ENCODE assay signal across 30 mouse cellular contexts in the genomic region with DNA sequence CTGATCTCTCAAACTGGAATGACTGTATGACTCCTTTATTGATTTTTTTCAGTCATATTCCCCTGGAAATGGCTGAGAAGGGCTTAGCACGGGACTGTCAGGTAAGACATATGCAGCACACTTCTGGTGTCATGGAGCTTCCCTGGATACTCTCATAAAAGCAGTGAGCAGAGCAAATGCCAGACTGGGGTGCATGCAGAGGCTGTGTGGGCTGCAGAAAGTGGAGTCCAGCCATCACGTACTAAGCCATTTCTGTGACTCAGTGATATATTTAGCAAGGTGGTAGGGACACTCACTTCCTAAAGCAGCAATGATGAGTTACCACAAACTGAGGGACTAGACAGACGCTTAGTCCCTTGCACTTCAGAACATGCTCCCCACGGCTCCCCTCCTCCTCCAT. TPM values are rescaled to one million over a fixed set of nuclear protein-coding genes. Genes with fewer than 3 reads are reported as not detected.
DNase-seq lines count a peak whose midpoint lies in the region; ATAC-seq lines count a peak whose summit lies in the region.
"Had no signal": no experiment of that assay in that cellular context is flagged by ENCODE, and none has a peak within 500 bp of the region (broad histone marks: within the 10 kb centered on the region; RNA-seq: fewer than 3 reads in every experiment).

No protein-coding gene starts in this region.

- H3K4me1 ChIP-seq in midbrain, embryonic 11.5 days (ENCODE audit: control insufficient read depth, insufficient read depth, low read length), result no peaks in the 10 kb centered on the region
- H3K4me1 ChIP-seq in midbrain, embryonic 10.5 days, result no peaks in the 10 kb centered on the region
- H3K4me1 ChIP-seq: embryonic facial prominence, embryonic 10.5 days; embryonic facial prominence, embryonic 13.5 days; forebrain, embryonic 12.5 days; forebrain, embryonic 15.5 days; hindbrain, embryonic 10.5 days; hindbrain, embryonic 13.5 days had no signal

- H3K4me3 ChIP-seq in midbrain, embryonic 11.5 days (ENCODE audit: low read depth, low read length), result no peak overlapping the region
- H3K4me3 ChIP-seq in midbrain, embryonic 10.5 days, result no peak overlapping the region
- H3K4me3 ChIP-seq: embryonic facial prominence, embryonic 10.5 days; embryonic facial prominence, embryonic 13.5 days; erythroblast, embryonic 14.5 days; forebrain, embryonic 12.5 days; forebrain, embryonic 15.5 days; hindbrain, embryonic 10.5 days; hindbrain, embryonic 13.5 days had no signal

- H3K9ac ChIP-seq in midbrain, embryonic 11.5 days (ENCODE audit: low read length), result no peak overlapping the region
- H3K9ac ChIP-seq: embryonic facial prominence, embryonic 13.5 days; forebrain, embryonic 12.5 days; forebrain, embryonic 15.5 days; hindbrain, embryonic 13.5 days had no signal

- H3K27ac ChIP-seq in midbrain, embryonic 11.5 days (ENCODE audit: low read depth, low read length), result no peak overlapping the region
- no peak overlapping the region for H3K27ac ChIP-seq in midbrain, embryonic 10.5 days (replicated peaks)
- H3K27ac ChIP-seq: embryonic facial prominence, embryonic 10.5 days; embryonic facial prominence, embryonic 13.5 days; forebrain, embryonic 12.5 days; forebrain, embryonic 15.5 days; hindbrain, embryonic 10.5 days; hindbrain, embryonic 13.5 days had no signal

- H3K9me3 ChIP-seq in midbrain, embryonic 11.5 days (ENCODE audit: control insufficient read depth, low read length), result no peaks in the 10 kb centered on the region
- H3K9me3 ChIP-seq in midbrain, embryonic 10.5 days (replicated peaks), result no peaks in the 10 kb centered on the region
- H3K9me3 ChIP-seq: embryonic facial prominence, embryonic 10.5 days; embryonic facial prominence, embryonic 13.5 days; forebrain, embryonic 12.5 days; forebrain, embryonic 15.5 days; hindbrain, embryonic 10.5 days; hindbrain, embryonic 13.5 days had no signal

- intact Hi-C loops in heart, postnatal 36 days (cut with DNase I), result no loop called here

- H3K36me3 ChIP-seq in midbrain, embryonic 11.5 days (ENCODE audit: control insufficient read depth, insufficient read depth, low read length), result no peaks in the 10 kb centered on the region
- H3K36me3 ChIP-seq in midbrain, embryonic 10.5 days, result no peaks in the 10 kb centered on the region
- H3K36me3 ChIP-seq: embryonic facial prominence, embryonic 10.5 days; embryonic facial prominence, embryonic 13.5 days; forebrain, embryonic 12.5 days; forebrain, embryonic 15.5 days; hindbrain, embryonic 10.5 days; hindbrain, embryonic 13.5 days had no signal

- WGBS in midbrain, embryonic 11.5 days, result 87% methylated on average over 4 of the region's 4 CpGs
- 89% methylated on average over 4 of the region's 4 CpGs for WGBS in midbrain, embryonic 10.5 days

- H3K4me2 ChIP-seq in midbrain, embryonic 11.5 days, result no peak overlapping the region
- H3K4me2 ChIP-seq: embryonic facial prominence, embryonic 13.5 days; forebrain, embryonic 12.5 days; forebrain, embryonic 15.5 days; heart, embryonic 11.5 days; hindbrain, embryonic 13.5 days had no signal

- no peaks in the 10 kb centered on the region for H3K27me3 ChIP-seq in midbrain, embryonic 11.5 days (ENCODE audit: control insufficient read depth, insufficient read depth, low read length)
- no peaks in the 10 kb centered on the region for H3K27me3 ChIP-seq in midbrain, embryonic 10.5 days (ENCODE audit: low read depth, poor library complexity, severe bottlenecking)
- H3K27me3 ChIP-seq: forebrain, embryonic 12.5 days; forebrain, embryonic 15.5 days; hindbrain, embryonic 13.5 days had no signal

- peak; percentile 40 for DNase-seq in heart, adult 11 months
- DNase-seq in heart, postnatal 36 days, result no peak
- DNase-seq in midbrain, embryonic 11.5 days (ENCODE audit: low spot score, missing footprints), result peak; percentile 12
- no peak for DNase-seq in midbrain, embryonic 10.5 days (ENCODE audit: low spot score)
- peak; percentile 39 to 69 for DNase-seq in right cerebral cortex, postnatal 36 days (ENCODE audit: low spot score in 2 of 2)
- no peak for DNase-seq in right cerebral cortex, postnatal 14 days
- DNase-seq: adrenal gland, adult 2 months; adrenal gland, postnatal 14 days; cerebellum, adult 11-12 months; cerebellum, adult 8-10 months; cerebellum, postnatal 10 days; cerebellum, postnatal 36 days; embryo, embryonic 11 days; gastrocnemius, postnatal 10 days; gastrocnemius, postnatal 36 days had no signal

- ATAC-seq in midbrain, embryonic 11.5 days (ENCODE audit: low FRiP score), result no peak
- ATAC-seq: CD4-positive, CD25-positive, alpha-beta regulatory T cell, adult 4 months; forebrain, embryonic 15.5 days; hindbrain, embryonic 16.5 days had no signal

RNA-seq across cellular contexts. Expression of a gene that starts 9.4 kb away (rescaled TPM):
- not detected for total RNA-seq in heart, postnatal 36 days (2021)
- 0.26 and 0.37 TPM in 2 replicates for polyA plus RNA-seq in midbrain, embryonic 11.5 days (2014; fragmentation: Nextera tagmentation; extraction: Ambion mirVana)
- 0.05 and 0.39 TPM in 2 replicates for polyA plus RNA-seq in midbrain, embryonic 10.5 days (2016; fragmentation: Nextera tagmentation; extraction: Ambion mirVana)
- total RNA-seq: gastrocnemius, postnatal 36 days; granulocyte monocyte progenitor cell, adult 5-6 weeks; heart, postnatal 25 days; MEL had no signal
- polyA plus RNA-seq: C2C12; CD4-positive, CD25-positive, alpha-beta regulatory T cell, adult 4 months; erythroblast, embryonic 14.5 days; heart, postnatal 0 days had no signal

RNA-seq across cellular contexts. Expression of a gene that starts 49.2 kb away (rescaled TPM):
- total RNA-seq in heart, postnatal 36 days (2021), result 10 to 100 TPM; 17.1 to 25.1 TPM
- polyA plus RNA-seq in midbrain, embryonic 11.5 days (2014; fragmentation: Nextera tagmentation; extraction: Ambion mirVana), result 42.3 and 50.4 TPM in 2 replicates
- polyA plus RNA-seq in midbrain, embryonic 10.5 days (2016; fragmentation: Nextera tagmentation; extraction: Ambion mirVana), result 25.3 and 30.4 TPM in 2 replicates

RNA-seq across cellular contexts. Expression of a gene that starts 49.3 kb away (rescaled TPM):
- 1 to 10 TPM; 7.7 to 8.5 TPM for total RNA-seq in heart, postnatal 36 days (2021)
- polyA plus RNA-seq in midbrain, embryonic 11.5 days (2014; fragmentation: Nextera tagmentation; extraction: Ambion mirVana), result 53.3 and 55.4 TPM in 2 replicates
- 51.9 and 54.3 TPM in 2 replicates for polyA plus RNA-seq in midbrain, embryonic 10.5 days (2016; fragmentation: Nextera tagmentation; extraction: Ambion mirVana)

Comparison
In these comparisons a context has a peak if more than half of its experiments do, and no peak if none do; other contexts are left out.
1. DNase-seq: peak in heart, adult 11 months (single experiment), midbrain, embryonic 11.5 days (single experiment) and right cerebral cortex, postnatal 36 days (2 of 2); none in heart, postnatal 36 days (0 of 2), midbrain, embryonic 10.5 days (single experiment) and right cerebral cortex, postnatal 14 days (single experiment).